ENCODE assay signal across 24 mouse cellular contexts in the genomic region with DNA sequence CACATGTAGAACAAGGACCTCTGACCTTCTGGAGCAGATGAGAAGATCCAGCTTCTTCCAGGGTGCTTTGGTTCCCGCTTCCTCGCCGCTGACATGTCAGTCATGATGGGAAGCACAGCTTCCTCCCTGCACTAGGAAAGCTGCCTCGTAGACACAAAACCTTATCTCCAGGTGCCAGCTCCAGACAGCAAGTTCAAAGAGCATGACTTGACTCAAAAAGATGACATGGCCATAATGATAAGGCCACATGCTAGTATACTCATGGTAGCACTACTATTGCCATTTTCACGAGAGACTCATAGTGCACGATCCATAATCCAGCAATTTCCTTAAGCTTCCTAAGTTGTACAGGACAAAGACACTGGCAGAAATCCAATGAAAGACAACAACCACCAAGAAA.
"Had no signal": no experiment of that assay in that cellular context is flagged by ENCODE, and none has a peak within 500 bp of the region (broad histone marks: within the 10 kb centered on the region; RNA-seq: fewer than 3 reads in every experiment).

No protein-coding gene starts in this region.

- H3K9ac ChIP-seq: forebrain, postnatal 0 days; hindbrain, embryonic 12.5 days; hindbrain, embryonic 14.5 days; intestine, embryonic 15.5 days; limb, embryonic 12.5 days; liver, embryonic 14.5 days had no signal

- H3K27ac ChIP-seq: gastrocnemius, adult 2 months; heart, adult 2 months; hindbrain, embryonic 10.5 days; hindbrain, embryonic 12.5 days; hindbrain, embryonic 14.5 days; intestine, embryonic 15.5 days; layer of hippocampus, adult 2 months; left cerebral cortex, adult 2 months; limb, embryonic 10.5 days; limb, embryonic 12.5 days; liver, embryonic 14.5 days had no signal

- DNase-seq: forebrain, postnatal 0 days; gastrocnemius, adult 2 months; gastrocnemius, postnatal 10 days; gastrocnemius, postnatal 25 days; heart, adult 2 months; heart, postnatal 10 days; heart, postnatal 36 days; kidney, adult 18-20 months; kidney, adult 8-10 months; kidney, postnatal 10 days; kidney, postnatal 25 days; kidney, postnatal 4 days had no signal

- H3K4me1 ChIP-seq: hindbrain, embryonic 10.5 days; hindbrain, embryonic 12.5 days; intestine, embryonic 15.5 days; limb, embryonic 10.5 days; limb, embryonic 12.5 days had no signal

- H3K9me3 ChIP-seq: hindbrain, embryonic 10.5 days; hindbrain, embryonic 12.5 days; intestine, embryonic 15.5 days; limb, embryonic 10.5 days; limb, embryonic 12.5 days had no signal

- H3K36me3 ChIP-seq: hindbrain, embryonic 10.5 days; hindbrain, embryonic 12.5 days; intestine, embryonic 15.5 days; limb, embryonic 10.5 days; limb, embryonic 12.5 days had no signal

- ATAC-seq: forebrain, postnatal 0 days; hindbrain, embryonic 16.5 days; inflammation-experienced regulatory T-cells, adult 6 months; intestine, embryonic 15.5 days; intestine, postnatal 0 days had no signal

- H3K4me3 ChIP-seq: gastrocnemius, adult 2 months; heart, adult 2 months; hindbrain, embryonic 10.5 days; hindbrain, embryonic 12.5 days; intestine, embryonic 15.5 days; layer of hippocampus, adult 2 months; left cerebral cortex, adult 2 months; limb, embryonic 10.5 days; limb, embryonic 12.5 days had no signal

- H3K27me3 ChIP-seq: hindbrain, embryonic 12.5 days; intestine, embryonic 15.5 days; limb, embryonic 12.5 days had no signal

- H3K4me2 ChIP-seq: hindbrain, embryonic 12.5 days; hindbrain, embryonic 14.5 days; intestine, embryonic 15.5 days; limb, embryonic 12.5 days had no signal
